Mouse (Mus musculus) adrenal gland, adult 18-20 months (tissue): ENCODE measurements around the gene Sox13. TPM values are rescaled to one million over a fixed set of nuclear protein-coding genes. Genes with fewer than 3 reads are reported as not detected.

Experiments
- DNase-seq, 2 experiments: peaks; one replicate each; pipeline ENCODE4 v3.0.0; 2021 to 2022; ENCODE audit warnings: low spot score in 2 of 2
- long read RNA-seq, 2 experiments: library from polyadenylated mRNA; stranded (forward); transcript quantifications; one replicate each; pipeline ENCODE4 v2.0.0; 2021
- total RNA-seq, 2 experiments: library from RNA; stranded (reverse); gene quantifications; 1 replicate in 1 of 2; 2 replicates in 1 of 2; pipeline ENCODE4 v1.2.3; 2021

The Sox13 gene
- 10 to 100 TPM; 14.0 to 18.5 TPM for total RNA-seq
- long read RNA-seq, experiment 1, partial matches to known transcripts: 3 of 8 reads
- long read RNA-seq, experiment 1, other reads (novel, unspliced or antisense): 4 of 8 reads
- long read RNA-seq, experiment 2, partial matches to known transcripts: 0 of 1 reads
- long read RNA-seq, experiment 2, other reads (novel, unspliced or antisense): 1 of 1 reads

- peak; percentile 69 to 71 for DNase-seq
Measured at GRCm38 (mm10) chr1:133423543-133424480, at the start of gene Sox13. Gene Sox13, minus strand, starts transcription at chr1:133424377.

- no peak for DNase-seq
Measured at GRCm38 (mm10) chr1:133471556-133471955, 47.4 kb upstream of the Sox13 start.

GRCm38 (mm10) chr1:133471086-133471485 lies 46.9 kb upstream of the Sox13 start:
- DNase-seq: no peak

- no peak for DNase-seq
Measured at GRCm38 (mm10) chr1:133470242-133471025, 46.3 kb upstream of the Sox13 start.

GRCm38 (mm10) chr1:133469213-133469612 lies 45.0 kb upstream of the Sox13 start:
- DNase-seq: no peak

- DNase-seq: no peak
Measured at GRCm38 (mm10) chr1:133468751-133469150, 44.6 kb upstream of the Sox13 start.

- DNase-seq: no peak
Measured at GRCm38 (mm10) chr1:133467905-133468304, 43.7 kb upstream of the Sox13 start.

GRCm38 (mm10) chr1:133463138-133463537 lies 39.0 kb upstream of the Sox13 start:
- no peak for DNase-seq

GRCm38 (mm10) chr1:133460996-133461395 lies 36.8 kb upstream of the Sox13 start:
- no peak for DNase-seq

GRCm38 (mm10) chr1:133456097-133456496 lies 31.9 kb upstream of the Sox13 start:
- DNase-seq: no peak

- DNase-seq: no peak
Measured at GRCm38 (mm10) chr1:133452564-133453165, 28.5 kb upstream of the Sox13 start.

- peak in 1 of 2 experiments; percentile 30 for DNase-seq
Measured at GRCm38 (mm10) chr1:133451869-133452563, 27.8 kb upstream of the Sox13 start.

GRCm38 (mm10) chr1:133451025-133451424 lies 26.8 kb upstream of the Sox13 start:
- DNase-seq: no peak

GRCm38 (mm10) chr1:133448351-133448931 lies 24.3 kb upstream of the Sox13 start:
- no peak for DNase-seq

GRCm38 (mm10) chr1:133446291-133446690 lies 22.1 kb upstream of the Sox13 start:
- DNase-seq: no peak

- no peak for DNase-seq
Measured at GRCm38 (mm10) chr1:133444315-133444714, 20.1 kb upstream of the Sox13 start.

GRCm38 (mm10) chr1:133437916-133438683 lies 13.9 kb upstream of the Sox13 start:
- DNase-seq: no peak

- no peak for DNase-seq
Measured at GRCm38 (mm10) chr1:133434756-133435112, 10.6 kb upstream of the Sox13 start.

- DNase-seq: no peak
Measured at GRCm38 (mm10) chr1:133434018-133434755, 10.0 kb upstream of the Sox13 start.
